Comparison of ENCODE assay signal across 31 mouse cellular contexts in the genomic region with DNA sequence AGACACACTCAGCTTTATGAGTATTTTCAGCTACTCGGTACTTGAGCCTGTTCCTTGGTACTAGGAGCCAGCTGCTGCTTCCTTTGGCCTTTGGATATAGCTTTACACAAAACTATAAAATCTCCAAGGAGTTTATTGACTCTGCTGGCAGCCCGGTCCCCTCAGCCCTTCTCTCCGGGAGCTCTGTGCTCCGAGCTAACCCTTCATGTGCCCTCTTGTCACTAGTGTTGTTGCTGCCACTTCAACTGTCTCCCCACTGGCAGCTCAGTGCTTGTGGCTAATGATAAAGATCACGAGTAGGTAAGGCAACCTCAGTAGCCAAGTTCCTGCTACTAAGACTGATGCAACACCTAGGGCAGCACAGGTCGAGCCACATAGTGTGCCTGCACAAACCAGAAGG. TPM values are rescaled to one million over a fixed set of nuclear protein-coding genes. Genes with fewer than 3 reads are reported as not detected.
"Had no signal": no experiment of that assay in that cellular context is flagged by ENCODE, and none has a peak within 500 bp of the region (broad histone marks: within the 10 kb centered on the region; RNA-seq: fewer than 3 reads in every experiment).

No protein-coding gene starts in this region.

- H3K27ac ChIP-seq: gastrocnemius, adult 2 months; heart, adult 2 months; hindbrain, embryonic 10.5 days; hindbrain, embryonic 12.5 days; hindbrain, embryonic 14.5 days; intestine, embryonic 15.5 days; layer of hippocampus, adult 2 months; left cerebral cortex, adult 2 months; limb, embryonic 10.5 days; limb, embryonic 12.5 days; liver, embryonic 13.5 days had no signal

- H3K4me3 ChIP-seq: gastrocnemius, adult 2 months; heart, adult 2 months; heart, embryonic 12.5 days; hindbrain, embryonic 10.5 days; hindbrain, embryonic 12.5 days; intestine, embryonic 15.5 days; layer of hippocampus, adult 2 months; left cerebral cortex, adult 2 months; limb, embryonic 10.5 days; limb, embryonic 12.5 days; liver, embryonic 13.5 days had no signal

- ATAC-seq: hindbrain, embryonic 16.5 days; inflammation-experienced regulatory T-cells, adult 6 months; intestine, embryonic 15.5 days; intestine, postnatal 0 days had no signal

- H3K27me3 ChIP-seq: heart, embryonic 12.5 days; hindbrain, embryonic 12.5 days; intestine, embryonic 15.5 days; limb, embryonic 12.5 days; liver, embryonic 13.5 days had no signal

- H3K4me1 ChIP-seq: heart, embryonic 12.5 days; hindbrain, embryonic 10.5 days; hindbrain, embryonic 12.5 days; intestine, embryonic 15.5 days; limb, embryonic 10.5 days; limb, embryonic 12.5 days; liver, embryonic 13.5 days had no signal

- H3K9me3 ChIP-seq: heart, embryonic 12.5 days; hindbrain, embryonic 10.5 days; hindbrain, embryonic 12.5 days; intestine, embryonic 15.5 days; limb, embryonic 10.5 days; limb, embryonic 12.5 days; liver, embryonic 13.5 days had no signal

- DNase-seq: gastrocnemius, adult 2 months; gastrocnemius, postnatal 10 days; gastrocnemius, postnatal 25 days; heart, adult 2 months; heart, postnatal 14 days; heart, postnatal 36 days; kidney, adult 18-20 months; kidney, adult 8-10 months; kidney, postnatal 10 days; kidney, postnatal 25 days; kidney, postnatal 4 days; liver; liver, embryonic 13.5 days had no signal

RNA-seq across cellular contexts. Expression of a gene that starts 52.7 kb away (rescaled TPM):
- total RNA-seq: gastrocnemius, adult 2 months; gastrocnemius, postnatal 10 days; gastrocnemius, postnatal 25 days; gastrocnemius, postnatal 4 days; granulocyte monocyte progenitor cell, adult 5-6 weeks; heart, postnatal 14 days had no signal
- polyA plus RNA-seq: heart, embryonic 14.5 days; hindbrain, embryonic 10.5 days; intestine, postnatal 0 days; kidney, embryonic 14.5 days; kidney, embryonic 16.5 days; liver, embryonic 11.5 days; liver, embryonic 13.5 days had no signal
